Mouse (Mus musculus) common myeloid progenitor, adult 5-6 weeks (primary cell): Measurements from ENCODE around the gene 4921536K21Rik. TPM values are rescaled to one million over a fixed set of nuclear protein-coding genes. Genes with fewer than 3 reads are reported as not detected.
A peak's percentile ranks its signal among the peaks of the same experiment; 100 is the strongest.

Source experiments
- ATAC-seq: replicated peaks from 2 replicates; pipeline ENCODE4 v1.8.0; 2016; ENCODE audit warnings: low read depth, mild to moderate bottlenecking, moderate TSS enrichment, inconsistent platforms; ENCODE audit not compliant: poor library complexity, severe bottlenecking
- total RNA-seq: library from RNA; stranded (forward); fragments of 200-1000, 187-1606 nt; gene quantifications from 2 replicates; pipeline ENCODE4 v1.2.3, GENCODE M21; 2017

Gene 4921536K21Rik
- total RNA-seq, 1 experiment from 2014 or later = not detected

- ATAC-seq = no peak
Observed at GRCm38 (mm10) chr11:3860361-3860760, 34.5 kb downstream of the 4921536K21Rik start.

DNA sequence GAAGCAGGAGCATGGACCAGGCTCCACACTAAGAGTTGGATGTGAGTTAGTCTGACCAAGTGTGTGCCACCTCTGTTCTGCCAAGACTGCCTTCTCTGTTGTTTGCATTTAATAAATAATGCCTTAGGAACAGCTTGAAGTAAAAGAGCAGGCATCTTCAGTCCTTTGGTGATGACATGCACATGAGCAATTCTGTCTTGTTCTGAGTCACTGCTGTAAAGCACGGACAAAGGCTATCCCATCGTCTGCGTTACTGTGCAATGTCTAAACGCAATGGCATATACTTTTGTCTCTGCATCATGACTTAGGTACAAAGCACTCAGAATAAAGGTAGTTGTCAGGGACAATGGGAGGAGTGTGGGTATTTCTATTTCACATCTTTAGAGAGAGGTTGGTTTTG lies 35.1 kb downstream of the 4921536K21Rik start:
- no peak for ATAC-seq

GRCm38 (mm10) chr11:3857902-3858301 lies 37.0 kb downstream of the 4921536K21Rik start:
- ATAC-seq = no peak

DNA sequence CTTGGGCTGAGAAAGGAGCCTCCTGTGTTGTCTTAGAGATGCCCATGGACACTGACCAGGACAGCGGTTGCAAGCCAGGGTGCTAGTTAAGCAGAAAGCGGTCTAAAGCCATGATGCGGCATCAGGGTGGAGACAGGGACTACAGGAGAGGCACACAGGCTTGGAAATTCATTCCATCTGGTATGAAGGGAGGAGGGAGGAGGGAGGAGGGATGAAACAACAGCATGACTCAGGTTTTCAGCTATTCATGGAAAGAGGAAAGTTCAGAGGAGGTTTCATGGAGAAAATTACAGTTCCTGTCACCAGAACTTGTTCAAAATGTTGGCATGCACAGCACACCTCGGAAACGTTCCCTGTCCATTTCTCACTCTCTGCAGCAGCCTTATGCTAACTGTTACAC lies 39.1 kb downstream of the 4921536K21Rik start:
- no peak for ATAC-seq

DNA sequence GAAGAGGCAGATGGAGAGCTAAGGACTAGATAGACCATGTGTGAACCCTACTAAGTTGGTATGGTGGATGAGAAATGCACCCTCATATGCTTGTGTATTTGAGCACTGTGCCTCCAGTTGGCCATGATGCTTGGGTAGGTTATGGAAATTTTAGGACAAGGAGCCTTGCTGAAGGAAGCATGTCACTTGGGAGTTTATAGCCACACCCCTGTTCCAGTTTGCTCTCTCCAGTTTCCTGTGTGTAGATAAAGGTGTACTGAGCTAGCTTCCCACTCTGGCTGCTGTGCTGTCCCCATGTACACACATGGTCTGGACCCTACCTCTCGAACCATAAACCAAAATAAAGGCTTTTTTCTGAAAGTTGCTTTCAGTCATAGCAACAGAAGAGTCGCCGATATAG lies 40.7 kb downstream of the 4921536K21Rik start:
- ATAC-seq = no peak

GRCm38 (mm10) chr11:3853481-3854034 lies 41.3 kb downstream of the 4921536K21Rik start:
- peak; percentile 74 for ATAC-seq

- no peak for ATAC-seq
Observed at GRCm38 (mm10) chr11:3853031-3853430, 41.9 kb downstream of the 4921536K21Rik start.

DNA sequence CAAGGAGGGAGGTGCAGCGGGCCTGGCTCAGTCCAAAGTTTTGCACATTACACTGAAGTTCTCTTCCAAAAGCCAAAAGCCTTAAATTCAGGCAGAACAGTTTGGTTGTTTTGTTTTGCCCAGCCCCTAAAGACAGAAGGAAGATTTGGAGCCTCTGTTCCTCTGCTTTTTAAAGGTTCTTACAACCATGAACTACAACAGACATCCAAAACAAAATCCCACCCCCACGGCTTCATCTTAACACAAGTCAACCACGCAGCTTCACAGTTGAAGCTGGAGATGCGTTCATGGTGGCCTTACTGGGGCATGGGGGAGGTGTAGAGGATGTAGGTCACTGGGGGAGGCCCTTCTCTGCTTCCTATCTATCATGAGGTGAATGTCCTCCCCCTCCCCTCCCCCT lies 43.0 kb downstream of the 4921536K21Rik start:
- ATAC-seq = no peak

DNA sequence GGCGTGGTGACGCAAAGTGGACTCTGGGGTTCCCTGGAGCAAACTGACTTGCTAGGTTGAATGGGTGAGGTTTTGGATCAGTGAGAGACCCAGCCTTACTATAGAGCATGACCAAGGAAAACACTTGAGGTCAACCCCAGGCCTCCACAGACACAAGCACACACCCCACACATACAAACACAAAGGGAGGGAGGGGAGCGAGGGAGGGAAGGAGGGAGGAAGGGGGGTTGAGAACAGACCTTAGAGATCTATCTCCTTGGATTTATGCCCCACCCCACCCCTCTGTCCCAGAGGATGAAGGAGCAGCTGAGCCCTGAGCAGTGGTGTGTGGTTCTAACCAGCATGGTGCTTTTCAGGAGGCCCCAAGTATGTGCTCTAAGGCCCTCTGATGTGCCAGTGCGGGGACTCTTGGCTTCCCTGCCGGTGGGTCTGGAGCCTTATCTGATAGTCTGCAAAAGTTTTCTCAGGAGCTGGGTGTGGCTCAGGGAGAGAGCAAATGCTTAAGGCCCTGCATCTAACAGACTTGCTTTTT lies 44.1 kb downstream of the 4921536K21Rik start:
- no peak for ATAC-seq

DNA sequence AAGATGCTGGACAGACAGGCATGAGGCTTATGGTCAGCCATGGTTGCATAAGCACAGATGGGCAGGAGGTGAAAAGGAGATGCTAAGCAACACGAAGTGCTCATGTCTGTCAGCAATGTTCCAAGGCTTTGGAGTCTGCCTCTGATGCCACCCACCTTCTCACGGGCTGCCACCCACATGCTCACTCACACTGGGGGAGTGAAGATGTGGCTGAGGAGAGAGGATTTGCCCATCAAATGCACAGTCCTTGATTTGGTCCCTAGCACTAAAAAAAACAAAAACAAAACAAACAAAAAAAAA lies 44.6 kb downstream of the 4921536K21Rik start:
- no peak for ATAC-seq

DNA sequence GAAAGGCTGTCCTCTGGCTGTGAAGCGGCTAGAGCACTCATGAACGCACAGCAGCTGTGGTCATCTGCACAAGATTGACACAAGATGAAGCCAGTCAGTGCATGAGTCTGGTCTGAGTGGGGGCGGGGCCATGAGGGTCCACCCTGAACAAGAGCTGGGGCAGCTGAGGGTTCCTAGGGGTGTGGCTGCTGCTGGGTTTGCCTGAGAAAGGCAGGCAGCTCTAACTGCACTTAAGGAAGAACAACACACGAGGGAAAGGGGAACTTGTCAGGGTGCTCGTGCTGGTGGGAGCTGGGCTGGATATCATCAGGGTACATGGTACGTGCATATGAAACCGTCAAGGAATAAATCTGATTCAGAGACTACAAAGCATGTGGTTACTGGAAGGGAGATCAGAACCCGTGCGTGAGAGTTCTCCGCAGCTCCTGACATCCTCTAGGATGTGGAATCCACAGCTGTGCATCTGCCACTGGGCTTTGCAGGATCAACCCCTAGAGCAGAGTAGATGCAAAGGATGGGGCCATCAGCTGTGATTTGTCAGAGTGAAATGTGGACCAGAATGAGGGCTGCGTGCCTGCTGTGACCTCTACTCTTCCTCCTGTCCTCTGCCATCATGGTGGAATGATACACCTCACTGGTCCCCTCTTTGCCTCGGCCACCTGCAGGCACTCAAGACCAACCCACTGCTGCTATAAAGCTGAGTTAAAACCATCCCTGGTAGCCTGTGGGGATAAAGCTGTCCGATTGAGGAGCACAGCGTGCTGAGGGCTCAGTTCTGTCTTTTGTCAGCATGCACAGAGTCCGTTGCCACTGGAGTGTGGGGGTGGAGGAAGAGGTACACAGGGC lies 45.2 kb downstream of the 4921536K21Rik start:
- ATAC-seq = peak; percentile 26

GRCm38 (mm10) chr11:3846351-3846750 lies 48.5 kb downstream of the 4921536K21Rik start:
- ATAC-seq = no peak

DNA sequence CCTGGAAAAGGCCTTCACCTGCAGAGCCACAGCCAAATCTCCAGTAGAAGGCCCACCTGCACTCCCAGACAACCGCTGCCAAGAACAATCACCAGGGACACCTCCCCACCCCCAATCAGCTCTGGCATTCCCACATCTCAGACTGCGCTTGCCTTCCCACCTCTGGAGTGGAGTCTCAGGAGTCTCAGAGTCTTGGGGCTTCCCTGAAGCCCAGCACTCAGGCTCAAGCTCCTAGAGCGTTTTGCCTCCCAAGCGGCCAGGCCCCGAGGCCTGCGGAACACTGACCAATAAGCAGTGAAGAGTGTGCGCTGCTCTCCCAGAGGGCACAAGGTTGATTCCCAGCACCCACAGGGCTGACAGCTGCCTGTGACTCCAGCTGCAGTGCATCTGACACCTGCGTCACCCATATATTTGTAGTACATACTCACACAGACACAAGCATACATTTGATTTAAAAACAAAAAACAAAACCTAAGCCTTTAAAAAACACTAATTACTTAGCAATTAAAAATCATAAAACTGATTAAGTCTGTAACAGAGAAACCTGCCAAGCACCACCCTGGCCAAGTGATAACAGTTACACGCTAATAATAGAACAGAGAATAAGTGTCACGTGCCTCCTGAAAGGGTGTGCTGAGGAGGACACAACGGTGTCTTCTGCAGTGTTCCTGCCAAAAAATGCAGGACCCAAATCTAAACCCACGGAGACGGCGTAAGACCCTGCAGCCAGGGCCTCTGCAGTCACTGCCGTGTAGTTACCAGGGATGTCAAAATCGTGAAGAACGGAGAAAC lies 50.8 kb downstream of the 4921536K21Rik start:
- ATAC-seq = no peak

Other genes with a start within 250 kb of the 4921536K21Rik start
- gene Morc2a, start 245.9 kb downstream of the 4921536K21Rik start, total RNA-seq = 34.8 and 38.4 TPM in 2 replicates
- gene Osbp2, start 31.2 kb downstream of the 4921536K21Rik start, total RNA-seq = not detected in 2 replicates
- 0.29 and 0.69 TPM in 2 replicates for gene Dusp18, start 142 bp upstream of the 4921536K21Rik start, total RNA-seq
- gene Slc35e4, start 19.6 kb upstream of the 4921536K21Rik start, total RNA-seq = 1.3 and 2.6 TPM in 2 replicates
- 13.3 and 14.8 TPM in 2 replicates for gene Tcn2, start 37.1 kb upstream of the 4921536K21Rik start, total RNA-seq
- 140 and 247 TPM in 2 replicates for gene Pes1, start 68.9 kb upstream of the 4921536K21Rik start, total RNA-seq
- not detected in 2 replicates for gene 4930556J24Rik, start 81.7 kb upstream of the 4921536K21Rik start, total RNA-seq
- 1.0 TPM in 1 of 2 replicates, not detected in the other for gene Gal3st1, start 88.5 kb upstream of the 4921536K21Rik start, total RNA-seq
- not detected in 2 replicates for gene Sec14l4, start 136.4 kb upstream of the 4921536K21Rik start, total RNA-seq
- not detected in 2 replicates for gene Sec14l3, start 169.7 kb upstream of the 4921536K21Rik start, total RNA-seq
- 10.7 and 16.0 TPM in 2 replicates for gene Mtfp1, start 200.3 kb upstream of the 4921536K21Rik start, total RNA-seq
- 2.1 and 3.7 TPM in 2 replicates for gene Sec14l2, start 228.3 kb upstream of the 4921536K21Rik start, total RNA-seq
- gene Rnf215, start 240.1 kb upstream of the 4921536K21Rik start, total RNA-seq = 8.7 and 11.5 TPM in 2 replicates